Mouse (Mus musculus): ENCODE measurements at regions not wholly inside any gene's neighbourhood (a gene's known extent, or its start where the extent isn't known, plus 50 kb on each side); places are given as distances from the start of the nearest gene placed in this dataset.

DNA sequence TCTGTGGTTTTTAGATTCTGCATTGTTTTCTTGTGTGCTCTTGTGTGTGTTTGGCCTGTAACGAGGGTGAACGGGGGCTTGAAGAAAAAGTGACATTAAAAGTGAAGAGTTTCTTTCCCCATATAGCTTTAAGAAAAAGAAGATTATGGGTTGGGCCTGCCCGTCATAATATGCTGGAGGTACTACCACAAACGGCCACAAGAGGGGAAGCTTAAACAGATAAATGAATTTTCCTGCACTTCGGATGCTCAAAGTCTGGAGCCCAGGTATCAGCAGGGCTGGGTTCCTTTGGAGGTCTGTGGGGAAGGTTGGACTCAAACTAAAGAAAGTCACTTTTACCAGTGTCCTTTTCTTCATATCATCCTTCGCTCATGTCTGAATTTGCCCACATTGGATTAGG lies 86.8 kb downstream of the Suclg1 start:
- WGBS, result 76% methylated on average over 6 of the region's 6 CpGs
- Histone ChIP-seq H3K27ac (ENCODE audit: control insufficient read depth, insufficient read depth, low read length) (no peak overlapping the region), H3K36me3 (ENCODE audit: control insufficient read depth, insufficient read depth, low read length) (no peaks in the 10 kb centered on the region), H3K4me1 (replicated peaks; ENCODE audit: control insufficient read depth, insufficient read depth, low read length) (no peaks in the 10 kb centered on the region), H3K27me3 (ENCODE audit: control insufficient read depth, insufficient read depth, low read length) (no peaks in the 10 kb centered on the region), H3K4me3 (ENCODE audit: control insufficient read depth, insufficient read depth, low read length) (no peak overlapping the region)
- TF ChIP-seq CTCF (IDR thresholded peaks at IDR 0.05; ENCODE audit: borderline replicate concordance, control insufficient read depth, extremely low read depth, insufficient read depth, low read length, poor library complexity) (no peak), POLR2A (IDR thresholded peaks at IDR 0.05; ENCODE audit: control insufficient read depth, extremely low read depth, insufficient read depth, low read length, poor library complexity) (no peak)
- no peak for DNase-seq

DNA sequence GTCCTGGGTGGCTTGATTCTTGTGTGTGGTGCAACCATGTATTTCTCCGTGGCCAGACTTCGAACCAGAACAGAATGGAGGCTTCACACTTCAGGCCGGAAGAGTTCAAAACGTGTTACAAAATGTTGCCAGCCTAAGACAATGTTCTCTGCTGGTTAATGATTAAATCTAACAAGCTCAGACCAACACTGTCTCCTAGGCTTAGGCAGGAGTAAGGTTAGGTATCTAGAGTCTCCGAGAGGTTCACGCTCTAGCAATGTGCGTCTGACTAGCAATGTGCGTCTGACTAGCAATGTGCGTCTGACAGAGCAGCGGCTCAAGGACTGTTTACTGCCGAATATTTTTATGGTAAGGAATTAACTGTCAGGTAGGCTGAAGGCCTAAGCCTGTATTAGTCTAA lies 81.5 kb downstream of the Suclg1 start:
- H3K4me3 ChIP-seq (ENCODE audit: control insufficient read depth, insufficient read depth, low read length), result no peak overlapping the region
- H3K4me1 ChIP-seq (replicated peaks; ENCODE audit: control insufficient read depth, insufficient read depth, low read length), result no peaks in the 10 kb centered on the region
- no peaks in the 10 kb centered on the region for H3K27me3 ChIP-seq (ENCODE audit: control insufficient read depth, insufficient read depth, low read length)
- TF ChIP-seq POLR2A (IDR thresholded peaks at IDR 0.05; ENCODE audit: control insufficient read depth, extremely low read depth, insufficient read depth, low read length, poor library complexity) (no peak), CTCF (IDR thresholded peaks at IDR 0.05; ENCODE audit: borderline replicate concordance, control insufficient read depth, extremely low read depth, insufficient read depth, low read length, poor library complexity) (no peak)
- no peak overlapping the region for H3K27ac ChIP-seq (ENCODE audit: control insufficient read depth, insufficient read depth, low read length)
- no peak for DNase-seq
- H3K36me3 ChIP-seq (ENCODE audit: control insufficient read depth, insufficient read depth, low read length), result no peaks in the 10 kb centered on the region
- 96% methylated on average over 11 of the region's 11 CpGs for WGBS
